Mouse (Mus musculus) limb, embryonic 10.5 days (tissue): ENCODE measurements around the gene Emx1. TPM values are rescaled to one million over a fixed set of nuclear protein-coding genes. Genes with fewer than 3 reads are reported as not detected.

Source experiments
- DNase-seq: peaks from one replicate; pipeline ENCODE4 v3.0.0-alpha.2; 2017; ENCODE audit warnings: low spot score
- H3K27ac ChIP-seq: fragments of 300-500 bp; sonication (generic); 2 replicates; pipeline ENCODE4 v1.5.1; 2016; ENCODE audit warnings: mild to moderate bottlenecking
- H3K27me3 ChIP-seq: fragments of 300-500 bp; sonication (generic); 2 replicates; pipeline ENCODE4 v1.6.1; 2016; ENCODE audit warnings: low read depth, mild to moderate bottlenecking; ENCODE audit not compliant: poor library complexity, severe bottlenecking
- H3K36me3 ChIP-seq: fragments of 300-500 bp; sonication (generic); 2 replicates; pipeline ENCODE4 v1.6.1; 2016; ENCODE audit warnings: mild to moderate bottlenecking, moderate library complexity
- H3K4me1 ChIP-seq: fragments of 300-500 bp; sonication (generic); 2 replicates; pipeline ENCODE4 v1.6.1; 2016
- H3K4me3 ChIP-seq: fragments of 300-500 bp; sonication (generic); 2 replicates; pipeline ENCODE4 v1.5.1; 2016; ENCODE audit warnings: mild to moderate bottlenecking, moderate library complexity
- H3K9me3 ChIP-seq: fragments of 300-500 bp; sonication (generic); replicated peaks from 2 replicates; pipeline ENCODE4 v1.6.1; 2016; ENCODE audit warnings: mild to moderate bottlenecking
- WGBS: fragments of 180-500 bp; shearing (Covaris S2); methylation state at CpG from one replicate; pipeline ENCODE4 v1.1.7; 2016; 5-methylcytosine and 5-hydroxymethylcytosine counted together
- polyA plus RNA-seq: library from polyadenylated mRNA; unstranded; fragments of >200 nt; fragmentation: Nextera tagmentation; extraction: Ambion mirVana; gene quantifications from 2 replicates; pipeline ENCODE4 v1.2.1, GENCODE M21; 2016

Emx1 gene
- polyA plus RNA-seq, 1 experiment from 2014 or later: 1.8 TPM

GRCm38 (mm10) chr6:85223498-85224150, 36.4 kb downstream of the Emx1 start:
- peak overlapping the region; percentile 62 for H3K27ac ChIP-seq
- DNase-seq: peak; percentile 34
- no peaks in the 10 kb centered on the region for H3K36me3 ChIP-seq
- H3K4me3 ChIP-seq: no peak overlapping the region
- H3K27me3 ChIP-seq: peaks cover 15% of the 10 kb centered on the region; the same call in 1 of the 2 replicates
- H3K9me3 ChIP-seq: no peaks in the 10 kb centered on the region
- 21% methylated on average over 14 of the region's 14 CpGs for WGBS
- H3K4me1 ChIP-seq: peaks cover 68% of the 10 kb centered on the region

GRCm38 (mm10) chr6:85224442-85224891, 37.2 kb downstream of the Emx1 start:
- H3K36me3 ChIP-seq: no peaks in the 10 kb centered on the region
- no peak overlapping the region for H3K4me3 ChIP-seq
- no peaks in the 10 kb centered on the region for H3K9me3 ChIP-seq
- H3K27ac ChIP-seq: 0 out of 2 replicates have a peak overlapping the region, but pooled peaks have one; percentile 62
- 42% methylated on average over 15 of the region's 15 CpGs for WGBS
- H3K27me3 ChIP-seq: peaks cover 15% of the 10 kb centered on the region; the same call in 1 of the 2 replicates
- H3K4me1 ChIP-seq: peaks cover 59% of the 10 kb centered on the region
- no peak for DNase-seq

- H3K36me3 ChIP-seq: no peaks in the 10 kb centered on the region
- peak overlapping the region; percentile 46; the same call in 1 of the 2 replicates for H3K27ac ChIP-seq
- H3K9me3 ChIP-seq: no peaks in the 10 kb centered on the region
- no peak overlapping the region for H3K4me3 ChIP-seq
- H3K4me1 ChIP-seq: peaks cover 42% of the 10 kb centered on the region
- H3K27me3 ChIP-seq: peaks cover 36% of the 10 kb centered on the region
- 76% methylated on average over 9 of the region's 9 CpGs for WGBS
- DNase-seq: no peak
These were observed 39.3 kb downstream of the Emx1 start for GRCm38 (mm10) chr6:85226570-85226969.

- Histone ChIP-seq H3K27ac (no peak overlapping the region), H3K36me3 (no peaks in the 10 kb centered on the region), H3K27me3 (peaks cover 45% of the 10 kb centered on the region), H3K4me1 (peaks cover 40% of the 10 kb centered on the region), H3K4me3 (no peak overlapping the region), H3K9me3 (no peaks in the 10 kb centered on the region)
- 68% methylated on average over 2 of the region's 2 CpGs for WGBS
- no peak for DNase-seq
These were observed 40.3 kb downstream of the Emx1 start for GRCm38 (mm10) chr6:85227520-85227919.

GRCm38 (mm10) chr6:85230762-85231161, 43.5 kb downstream of the Emx1 start:
- Histone ChIP-seq H3K9me3 (no peaks in the 10 kb centered on the region), H3K27ac (no peak overlapping the region), H3K36me3 (no peaks in the 10 kb centered on the region), H3K4me1 (peaks cover 39% of the 10 kb centered on the region), H3K27me3 (peaks cover 47% of the 10 kb centered on the region), H3K4me3 (no peak overlapping the region)
- WGBS: 63% methylated on average over 3 of the region's 3 CpGs
- no peak for DNase-seq

GRCm38 (mm10) chr6:85231469-85231868, 44.2 kb downstream of the Emx1 start:
- peaks cover 47% of the 10 kb centered on the region for H3K27me3 ChIP-seq

GRCm38 (mm10) chr6:85232045-85232444, 44.8 kb downstream of the Emx1 start:
- H3K9me3 ChIP-seq: no peaks in the 10 kb centered on the region
- DNase-seq: no peak
- WGBS: 47% methylated on average over 4 of the region's 4 CpGs
- H3K27ac ChIP-seq: no peak overlapping the region
- H3K4me3 ChIP-seq: no peak overlapping the region
- peaks cover 47% of the 10 kb centered on the region for H3K27me3 ChIP-seq
- H3K4me1 ChIP-seq: peaks cover 35% of the 10 kb centered on the region
- H3K36me3 ChIP-seq: no peaks in the 10 kb centered on the region

More at GRCm38 (mm10) chr6:85231469-85231868, 44.2 kb downstream of the Emx1 start:
- no peaks in the 10 kb centered on the region for H3K36me3 ChIP-seq
- no peak for DNase-seq
- peaks cover 41% of the 10 kb centered on the region for H3K4me1 ChIP-seq
- H3K9me3 ChIP-seq: no peaks in the 10 kb centered on the region
- no peak overlapping the region for H3K27ac ChIP-seq
- 18% methylated on average over 6 of the region's 6 CpGs for WGBS
- H3K4me3 ChIP-seq: no peak overlapping the region

GRCm38 (mm10) chr6:85232836-85233623, 45.8 kb downstream of the Emx1 start:
- Histone ChIP-seq H3K4me1 (peaks cover 31% of the 10 kb centered on the region), H3K27ac (peak overlapping the region; percentile 19; the same call in 1 of the 2 replicates), H3K36me3 (no peaks in the 10 kb centered on the region), H3K27me3 (peaks cover 56% of the 10 kb centered on the region), H3K4me3 (no peak overlapping the region), H3K9me3 (no peaks in the 10 kb centered on the region)
- WGBS: 19% methylated on average over 7 of the region's 7 CpGs
- no peak for DNase-seq

- peaks cover 36% of the 10 kb centered on the region for H3K4me1 ChIP-seq
- H3K36me3 ChIP-seq: no peaks in the 10 kb centered on the region
- H3K9me3 ChIP-seq: no peaks in the 10 kb centered on the region
- peaks cover 55% of the 10 kb centered on the region for H3K27me3 ChIP-seq
- H3K4me3 ChIP-seq: no peak overlapping the region
- DNase-seq: no peak
- 33% methylated on average over 5 of the region's 5 CpGs for WGBS
- peak overlapping the region; percentile 20; the same call in 1 of the 2 replicates for H3K27ac ChIP-seq
These were observed 47.6 kb downstream of the Emx1 start for GRCm38 (mm10) chr6:85234796-85235195.

- Histone ChIP-seq H3K27me3 (peaks cover 33% of the 10 kb centered on the region), H3K27ac (no peak overlapping the region), H3K36me3 (no peaks in the 10 kb centered on the region), H3K4me1 (peaks cover 29% of the 10 kb centered on the region), H3K9me3 (no peaks in the 10 kb centered on the region), H3K4me3 (no peak overlapping the region)
- WGBS: 45% methylated on average over 5 of the region's 5 CpGs
- peak; percentile 51 for DNase-seq
These were observed 49.8 kb downstream of the Emx1 start for GRCm38 (mm10) chr6:85237001-85237400.

GRCm38 (mm10) chr6:85237595-85238337, 50.5 kb downstream of the Emx1 start:
- DNase-seq: no peak
- Histone ChIP-seq H3K27me3 (peaks cover 25% of the 10 kb centered on the region), H3K36me3 (no peaks in the 10 kb centered on the region), H3K9me3 (no peaks in the 10 kb centered on the region), H3K27ac (no peak overlapping the region), H3K4me3 (no peak overlapping the region), H3K4me1 (peaks cover 29% of the 10 kb centered on the region)
- WGBS: 57% methylated on average over 10 of the region's 10 CpGs

- Histone ChIP-seq H3K4me1 (peaks cover 24% of the 10 kb centered on the region), H3K4me3 (no peak overlapping the region), H3K36me3 (no peaks in the 10 kb centered on the region), H3K9me3 (no peaks in the 10 kb centered on the region), H3K27ac (no peak overlapping the region), H3K27me3 (peaks cover 15% of the 10 kb centered on the region; the same call in 1 of the 2 replicates)
- 6% methylated on average over 4 of the region's 4 CpGs for WGBS
- DNase-seq: peak; percentile 85
These were observed 51.8 kb downstream of the Emx1 start for GRCm38 (mm10) chr6:85239044-85239489.
